ENCODE assay signal across 28 mouse cellular contexts in genomic region chr17:31211881-31212280, GRCm38 (mm10). TPM values are rescaled to one million over a fixed set of nuclear protein-coding genes. Genes with fewer than 3 reads are reported as not detected.
"Had no signal": no experiment of that assay in that cellular context is flagged by ENCODE, and none has a peak within 500 bp of the region (broad histone marks: within the 10 kb centered on the region; RNA-seq: fewer than 3 reads in every experiment).

No protein-coding gene starts in this region.

- DNase-seq: kidney, adult 8-10 months; kidney, postnatal 10 days; kidney, postnatal 36 days; layer of hippocampus, postnatal 36 days; liver, postnatal 0 days; lung, embryonic 14.5 days; midbrain, embryonic 14.5 days; right cerebral cortex, adult 18-20 months; right cerebral cortex, postnatal 14 days; spleen, adult 18-20 months; thymus, adult 18-20 months had no signal

- ATAC-seq: liver, postnatal 0 days; lung, postnatal 0 days had no signal

RNA-seq across cellular contexts. Expression of gene Ubash3a, which starts 4.2 kb away (rescaled TPM):
- total RNA-seq: left cerebral cortex, adult 2 months; left cerebral cortex, postnatal 10 days; left cerebral cortex, postnatal 36 days had no signal
- polyA plus RNA-seq: midbrain, embryonic 11.5 days; midbrain, embryonic 14.5 days; neural tube, embryonic 15.5 days had no signal

RNA-seq across cellular contexts. Expression of gene Tmprss3, which starts 13.1 kb away (rescaled TPM):
- total RNA-seq: layer of hippocampus, postnatal 10 days; layer of hippocampus, postnatal 36 days; left cerebral cortex, adult 2 months; left cerebral cortex, postnatal 10 days; left cerebral cortex, postnatal 36 days; liver, adult 2 months had no signal
- polyA plus RNA-seq: kidney, embryonic 15.5 days; limb, embryonic 11.5 days; liver, adult 2 months; lung, embryonic 14.5 days; lung, postnatal 0 days; macrophage; midbrain, embryonic 14.5 days; neural tube, embryonic 12.5 days had no signal

RNA-seq across cellular contexts. Expression of gene Tff1, which starts 46.8 kb away (rescaled TPM):
- total RNA-seq: layer of hippocampus, adult 8-10 months; layer of hippocampus, postnatal 10 days; layer of hippocampus, postnatal 36 days; left cerebral cortex, adult 2 months; left cerebral cortex, postnatal 10 days; left cerebral cortex, postnatal 36 days; liver, adult 2 months; megakaryocyte-erythroid progenitor cell, adult 5-6 weeks had no signal
- polyA plus RNA-seq: limb, embryonic 11.5 days; limb, embryonic 14.5 days; liver, embryonic 14.5 days; liver, postnatal 0 days; lung, embryonic 14.5 days; lung, postnatal 0 days; macrophage; midbrain, embryonic 11.5 days; midbrain, embryonic 14.5 days; neural tube, embryonic 12.5 days; neural tube, embryonic 15.5 days; urinary bladder, adult 2 months had no signal
